Mouse (Mus musculus): ENCODE measurements around the gene Gcdh.

GRCm38 (mm10) chr8:84846722-84847572 is 46.8 kb downstream of the Gcdh start, which contains the start of gene Calr:
- TF ChIP-seq CTCF (IDR thresholded peaks at IDR 0.05; ENCODE audit: low read depth, low read length) (no peak), POLR2AphosphoS5 (IDR thresholded peaks at IDR 0.05; ENCODE audit: insufficient replicate concordance, low read depth, low read length) (peak; percentile 93)
